Mouse (Mus musculus) lung, postnatal 25 days (tissue): ENCODE data around the gene Epha2.

Experiments
- DNase-seq: peaks from one replicate; pipeline ENCODE4 v3.0.0; 2022; ENCODE audit warnings: low spot score

Epha2 gene

DNA sequence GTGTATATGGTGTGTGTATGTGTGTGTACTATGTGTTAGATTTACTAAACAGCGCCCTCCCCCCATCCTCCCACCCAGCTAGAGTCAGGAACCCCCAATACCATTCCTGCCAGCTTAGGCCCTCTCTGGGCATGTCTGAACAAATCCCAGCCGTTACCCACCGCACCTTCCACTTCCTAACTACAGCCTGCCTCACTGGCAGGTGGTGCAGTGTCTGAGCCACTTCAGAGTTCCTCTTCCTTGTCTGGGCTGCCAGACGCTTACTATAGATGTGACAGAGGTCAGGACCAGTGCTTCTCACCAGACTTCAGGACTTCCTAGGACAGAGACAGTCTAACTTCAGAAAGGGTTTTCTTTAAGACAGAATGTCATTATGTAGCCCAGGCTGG, 3.2 kb downstream of the Epha2 start:
- no peak for DNase-seq

DNA sequence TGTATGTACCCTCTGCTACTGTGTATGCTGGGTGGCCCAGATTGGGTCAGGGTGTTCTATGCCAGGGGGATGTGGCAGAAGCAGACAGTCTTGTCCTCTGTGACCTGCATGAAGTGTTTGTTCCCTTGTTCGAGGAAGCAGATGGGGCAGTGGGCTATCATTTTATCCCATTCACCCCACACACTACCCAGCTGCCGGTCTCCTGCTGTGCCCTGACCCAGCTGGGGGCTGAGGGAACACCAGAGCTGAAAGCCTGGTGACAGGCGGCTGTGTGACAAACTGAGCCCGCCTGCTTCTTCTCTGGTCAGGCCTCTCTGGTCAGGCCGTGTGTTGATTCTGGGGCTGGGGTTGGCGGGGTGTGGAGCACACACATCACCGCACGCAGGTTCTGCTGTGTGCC, 5.0 kb downstream of the Epha2 start:
- no peak for DNase-seq

DNA sequence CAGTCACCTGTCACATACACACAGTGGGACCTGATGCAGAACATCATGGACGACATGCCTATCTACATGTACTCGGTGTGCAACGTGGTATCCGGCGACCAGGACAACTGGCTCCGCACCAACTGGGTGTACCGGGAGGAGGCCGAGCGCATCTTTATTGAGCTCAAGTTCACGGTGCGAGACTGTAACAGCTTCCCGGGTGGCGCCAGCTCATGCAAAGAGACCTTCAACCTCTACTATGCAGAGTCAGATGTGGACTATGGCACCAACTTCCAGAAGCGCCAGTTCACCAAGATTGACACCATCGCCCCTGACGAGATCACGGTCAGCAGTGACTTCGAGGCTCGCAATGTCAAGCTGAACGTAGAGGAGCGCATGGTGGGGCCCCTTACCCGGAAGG, 7.3 kb downstream of the Epha2 start:
- DNase-seq: no peak

DNA sequence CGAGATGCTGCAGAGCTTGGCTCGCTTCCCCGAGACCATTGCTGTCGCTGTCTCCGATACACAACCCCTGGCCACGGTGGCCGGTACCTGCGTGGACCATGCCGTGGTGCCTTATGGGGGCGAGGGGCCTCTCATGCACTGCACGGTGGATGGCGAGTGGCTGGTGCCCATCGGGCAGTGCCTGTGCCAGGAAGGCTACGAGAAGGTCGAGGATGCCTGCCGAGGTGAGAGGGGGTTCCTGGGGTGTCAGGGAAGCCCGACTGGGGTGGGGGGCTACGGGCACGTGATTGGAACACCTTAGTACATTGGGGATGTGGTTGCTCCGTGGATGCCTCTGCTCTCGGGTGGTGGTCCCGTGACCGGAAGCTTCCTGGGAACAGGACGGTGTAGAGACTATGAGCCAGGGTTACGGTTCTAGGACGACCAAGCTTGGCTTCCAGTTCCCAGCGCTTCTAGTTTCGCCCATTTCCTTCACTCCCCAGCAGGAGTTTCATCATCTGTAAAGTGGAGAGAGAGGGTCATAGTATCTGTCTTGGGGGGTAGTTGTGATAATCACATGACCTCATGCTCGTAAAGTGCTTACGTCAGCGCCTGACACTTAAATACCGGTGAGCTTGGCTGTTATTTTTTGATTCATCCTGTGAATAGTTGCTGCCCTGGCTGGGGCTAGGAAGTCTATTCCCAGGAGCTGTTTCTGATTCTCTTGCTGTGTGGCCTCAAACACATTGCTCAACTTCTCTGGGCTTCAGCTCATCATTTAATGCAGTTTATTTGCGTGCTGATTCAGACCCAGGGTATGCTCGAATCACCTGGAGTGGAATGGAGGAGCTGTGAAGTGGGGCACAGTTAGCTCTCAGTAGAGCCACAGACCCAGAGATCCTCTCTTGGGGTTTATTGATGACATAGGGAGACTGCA, 8.1 kb downstream of the Epha2 start:
- DNase-seq: no peak

- DNase-seq: no peak
These were observed 8.7 kb downstream of the Epha2 start for GRCm38 (mm10) chr4:141309773-141310145.

DNA sequence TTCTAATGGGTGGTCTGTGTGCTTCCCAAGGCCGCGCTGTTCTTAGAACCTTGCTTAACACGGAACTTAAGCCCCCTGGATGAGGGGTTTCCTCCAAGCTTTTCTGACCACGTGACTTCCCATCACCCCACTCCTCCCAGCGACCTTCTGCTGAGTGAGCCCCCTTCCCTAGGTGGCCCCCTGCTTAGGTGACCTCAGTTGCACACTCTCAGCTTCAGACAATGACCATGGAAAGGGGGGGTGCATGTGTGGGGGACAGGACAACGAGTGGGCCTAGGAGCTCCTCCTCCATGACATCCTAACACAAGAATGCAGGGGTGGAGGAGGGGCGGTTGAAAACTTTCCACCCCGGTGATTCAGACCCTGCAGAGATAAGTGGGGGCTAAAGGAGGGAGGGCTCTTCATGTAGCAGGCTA, 9.2 kb downstream of the Epha2 start:
- peak; percentile 71 for DNase-seq

DNA sequence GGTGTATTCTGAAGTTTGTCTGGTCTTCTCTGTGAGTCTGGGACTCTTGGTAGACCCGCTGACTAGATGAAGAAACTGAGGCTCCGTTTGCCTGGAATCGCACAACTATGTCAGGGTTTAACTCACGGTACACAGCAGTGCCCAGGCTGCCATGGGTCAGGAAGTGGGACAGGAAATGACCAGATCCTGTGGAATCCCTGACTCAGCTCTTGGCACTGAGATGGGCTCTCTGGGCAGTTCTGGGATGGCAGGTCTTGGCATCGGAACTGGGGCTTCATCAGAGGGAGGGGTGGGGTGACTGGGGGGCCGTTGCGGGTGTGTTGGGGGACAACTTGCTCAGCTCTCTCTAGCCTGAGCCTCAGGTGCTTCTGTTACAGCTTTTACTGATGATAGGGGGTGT, 10.0 kb downstream of the Epha2 start:
- DNase-seq: peak; percentile 76

- no peak for DNase-seq
These were observed 10.5 kb downstream of the Epha2 start for GRCm38 (mm10) chr4:141311506-141311905.

- no peak for DNase-seq
These were observed 10.9 kb downstream of the Epha2 start for GRCm38 (mm10) chr4:141311908-141312307.

DNA sequence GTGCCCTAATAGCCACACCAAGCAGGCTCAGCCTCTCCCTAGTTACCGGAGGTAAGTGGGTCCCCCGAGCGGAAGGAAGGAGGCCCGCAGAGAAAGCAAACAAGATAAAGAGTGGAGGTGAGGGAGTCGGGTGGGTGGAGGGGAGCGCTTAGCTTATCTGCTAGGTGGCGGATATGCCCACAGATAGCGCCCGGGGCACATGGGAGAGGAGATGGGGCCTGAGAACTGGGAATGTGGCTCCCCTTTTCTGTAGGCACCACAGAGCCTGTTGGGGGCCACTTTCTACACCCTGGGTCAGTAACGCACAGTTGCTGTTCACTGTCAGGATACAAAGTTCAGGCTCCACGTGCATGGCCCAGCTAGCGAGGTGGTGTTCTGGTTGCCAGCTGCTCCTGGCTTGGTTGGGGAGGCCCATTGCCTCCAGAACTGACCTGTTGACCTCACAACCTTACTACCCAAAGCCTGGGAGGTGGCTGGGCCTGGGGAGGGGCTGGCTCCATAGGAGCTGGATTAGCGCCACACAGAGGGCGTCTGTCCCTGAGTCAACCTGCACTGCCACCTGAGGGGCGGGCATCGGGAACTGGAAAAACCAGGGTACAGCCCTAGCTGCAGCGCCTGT, 11.6 kb downstream of the Epha2 start:
- DNase-seq: no peak

DNA sequence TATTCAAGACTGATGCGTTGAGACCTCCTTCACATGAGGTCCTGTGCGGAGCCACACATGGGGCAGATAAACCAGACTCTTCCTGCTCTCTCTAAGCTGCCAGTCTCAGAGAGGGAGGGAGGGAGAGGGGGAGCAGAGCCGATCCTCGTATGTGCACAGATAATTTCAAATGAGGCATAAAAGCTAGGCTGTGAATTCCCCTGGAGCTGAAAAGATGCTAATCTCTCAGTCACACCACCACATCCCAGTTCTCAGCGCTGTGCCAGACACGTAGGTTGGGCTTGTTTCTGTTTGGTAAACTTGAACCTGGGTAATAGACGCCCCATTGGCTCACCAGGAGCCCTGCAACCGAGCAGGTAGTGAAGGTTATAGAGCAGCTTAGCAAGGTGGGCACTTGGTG, 12.4 kb downstream of the Epha2 start:
- DNase-seq: no peak

DNA sequence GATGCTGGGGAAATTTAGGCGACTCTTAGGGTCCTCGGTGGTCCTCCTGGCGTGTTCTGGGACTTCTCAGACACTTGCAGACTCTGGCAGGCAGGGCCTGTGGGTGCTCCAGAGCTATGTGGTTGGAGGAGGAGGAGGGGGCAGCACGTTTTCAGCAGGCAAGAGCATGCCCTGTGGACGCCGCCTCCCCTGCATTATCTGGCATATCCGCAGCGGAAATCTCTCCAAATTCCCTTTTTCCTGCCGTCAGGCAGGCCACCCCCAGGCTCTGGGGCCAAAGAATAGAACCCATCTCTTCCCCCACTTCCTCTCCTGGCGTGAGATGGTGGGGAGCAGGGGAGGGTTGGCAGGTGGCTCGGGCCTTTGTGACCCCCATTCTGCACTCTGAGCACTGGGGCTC, 12.9 kb downstream of the Epha2 start:
- no peak for DNase-seq

DNA sequence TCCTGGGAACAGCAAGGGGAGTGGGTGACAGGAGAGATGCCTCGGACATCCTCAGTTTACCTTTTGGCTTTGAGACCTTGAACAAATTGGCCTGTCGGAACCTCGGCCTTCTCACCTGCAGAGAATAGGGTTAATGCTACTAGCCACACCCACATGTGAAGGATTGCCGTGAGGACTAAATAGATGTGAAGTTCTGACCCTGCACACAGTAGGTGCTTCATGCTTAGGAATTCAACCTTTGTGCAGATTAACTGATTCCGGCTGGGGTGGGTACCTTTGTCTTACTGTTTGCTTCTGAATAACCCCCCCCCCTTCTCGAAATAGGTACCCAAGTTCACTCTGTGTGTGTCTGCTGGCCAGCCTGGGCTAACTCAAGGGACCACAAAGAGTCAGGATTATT, 13.7 kb downstream of the Epha2 start:
- no peak for DNase-seq

GRCm38 (mm10) chr4:141316023-141316422, 15.0 kb downstream of the Epha2 start:
- DNase-seq: no peak

DNA sequence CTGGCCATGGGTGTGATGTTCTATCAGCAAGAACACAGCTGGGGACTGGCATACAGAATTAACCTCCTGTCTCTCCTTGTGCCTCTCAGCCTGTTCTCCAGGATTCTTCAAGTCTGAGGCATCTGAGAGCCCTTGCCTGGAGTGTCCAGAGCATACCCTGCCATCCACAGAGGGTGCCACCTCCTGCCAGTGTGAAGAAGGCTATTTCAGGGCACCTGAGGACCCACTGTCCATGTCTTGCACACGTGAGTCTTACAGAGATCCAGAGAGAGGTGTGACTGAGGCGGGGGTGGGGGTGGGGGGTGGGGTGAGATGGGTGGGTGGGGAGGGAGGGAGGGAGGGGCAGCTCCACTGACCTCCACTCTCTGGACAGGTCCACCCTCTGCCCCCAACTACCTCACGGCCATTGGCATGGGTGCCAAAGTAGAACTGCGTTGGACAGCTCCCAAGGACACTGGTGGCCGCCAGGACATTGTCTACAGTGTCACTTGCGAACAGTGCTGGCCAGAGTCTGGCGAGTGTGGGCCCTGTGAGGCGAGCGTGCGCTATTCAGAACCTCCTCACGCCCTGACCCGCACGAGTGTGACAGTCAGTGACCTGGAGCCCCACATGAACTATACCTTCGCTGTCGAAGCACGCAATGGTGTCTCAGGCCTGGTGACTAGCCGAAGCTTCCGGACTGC, 15.6 kb downstream of the Epha2 start:
- no peak for DNase-seq

DNA sequence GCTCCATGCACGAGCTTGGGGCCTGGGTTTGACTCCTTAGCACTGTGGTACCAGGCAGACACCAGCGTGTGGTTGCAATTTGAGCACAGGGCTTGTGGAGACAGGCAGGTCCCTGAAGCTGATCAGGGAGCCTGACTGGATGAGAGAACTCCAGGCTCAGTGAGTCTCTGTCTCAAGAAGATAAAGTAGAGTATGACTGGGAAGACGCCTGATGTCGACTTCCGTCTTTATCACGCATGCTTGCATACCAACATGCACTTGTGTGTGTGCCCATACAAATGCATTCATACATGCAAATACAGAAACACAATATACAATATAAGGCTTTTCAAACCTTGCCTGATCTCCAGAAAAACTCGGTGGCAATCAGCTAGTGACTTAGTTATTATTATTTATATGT, 16.9 kb downstream of the Epha2 start:
- no peak for DNase-seq

DNA sequence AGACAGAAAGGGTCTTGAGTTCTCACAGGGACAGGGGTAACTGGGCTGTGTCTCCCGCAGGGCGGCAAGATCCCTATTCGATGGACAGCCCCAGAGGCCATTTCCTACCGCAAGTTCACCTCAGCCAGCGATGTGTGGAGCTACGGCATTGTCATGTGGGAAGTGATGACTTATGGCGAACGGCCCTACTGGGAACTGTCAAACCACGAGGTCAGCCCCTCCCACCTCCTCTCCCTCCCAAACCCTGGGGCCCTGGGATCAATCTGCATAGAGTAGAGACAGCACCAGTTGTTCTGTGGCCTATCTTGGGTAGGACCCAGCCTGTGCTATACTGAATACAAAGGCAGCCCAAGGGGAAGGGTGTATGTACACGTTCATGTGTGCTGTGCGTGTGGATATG, 21.5 kb downstream of the Epha2 start:
- DNase-seq: no peak

- no peak for DNase-seq
These were observed 23.7 kb downstream of the Epha2 start for GRCm38 (mm10) chr4:141324771-141325191.

GRCm38 (mm10) chr4:141325636-141326035, 24.6 kb downstream of the Epha2 start:
- no peak for DNase-seq

- no peak for DNase-seq
These were observed 26.0 kb downstream of the Epha2 start for GRCm38 (mm10) chr4:141327075-141327474.

- DNase-seq: no peak
These were observed 27.7 kb downstream of the Epha2 start for GRCm38 (mm10) chr4:141328742-141329141.

DNA sequence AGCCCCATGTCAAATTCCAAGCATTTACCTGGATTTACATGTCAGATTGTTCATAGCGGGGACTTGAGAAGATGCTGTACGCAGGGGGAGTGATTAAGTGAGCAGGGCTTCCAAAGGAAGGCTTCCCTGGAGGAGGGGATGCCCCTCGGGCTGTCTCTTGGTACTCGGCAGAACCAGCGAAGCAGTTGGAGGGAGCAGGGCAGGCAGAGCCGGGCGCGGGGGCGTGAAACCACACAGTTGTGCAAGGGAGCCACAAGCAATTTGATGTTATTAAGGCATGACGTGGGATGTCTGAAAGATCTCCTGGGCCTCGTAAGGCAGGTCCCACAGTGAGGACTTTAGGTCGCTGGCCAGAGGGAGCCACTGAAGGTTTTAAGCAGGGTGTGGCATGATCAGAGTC, 28.9 kb downstream of the Epha2 start:
- no peak for DNase-seq

- DNase-seq: no peak
These were observed 30.4 kb downstream of the Epha2 start for GRCm38 (mm10) chr4:141331446-141331845.
